Mouse (Mus musculus): ENCODE results near the gene Eif4g3. TPM values are rescaled to one million over a fixed set of nuclear protein-coding genes. Genes with fewer than 3 reads are reported as not detected.

Gene Eif4g3
- polyA plus RNA-seq, 1 experiment from 2014 or later: 51.0 TPM

Small RNA genes within 50 kb of the gene (microRNA-seq; reads per million reads assigned to microRNA genes)
- gene Mir6399: not detected

Other genes starting within 250 kb of the Eif4g3 start
- gene Alpl, start 196.6 kb upstream of the Eif4g3 start, polyA plus RNA-seq (2015; fragmentation: Nextera tagmentation; extraction: Ambion mirVana): 11.4 and 14.7 TPM in 2 replicates
- gene Ece1, start 130.8 kb upstream of the Eif4g3 start, polyA plus RNA-seq (2015; fragmentation: Nextera tagmentation; extraction: Ambion mirVana): 18.7 and 24.8 TPM in 2 replicates
- 173 and 185 TPM in 2 replicates for gene Hp1bp3, start 223.3 kb downstream of the Eif4g3 start, polyA plus RNA-seq (2015; fragmentation: Nextera tagmentation; extraction: Ambion mirVana)